Mouse (Mus musculus) liver, embryonic 12.5 days (tissue): ENCODE measurements around the gene Ppp2r2c. TPM values are rescaled to one million over a fixed set of nuclear protein-coding genes. Genes with fewer than 3 reads are reported as not detected.

Experiments
- ATAC-seq: fragments of 200-750 bp; cut with Nextera tagmentation; 2 replicates; pipeline ENCODE4 v1.8.0; 2017; ENCODE audit warnings: moderate number of reproducible peaks, mild to moderate bottlenecking, moderate library complexity
- H3K27ac ChIP-seq: fragments of 300-500 bp; sonication (generic); 2 replicates; pipeline ENCODE4 v1.5.1; 2016; ENCODE audit warnings: mild to moderate bottlenecking
- H3K27me3 ChIP-seq: fragments of 300-500 bp; sonication (generic); replicated peaks from 2 replicates; pipeline ENCODE4 v1.6.1; 2016; ENCODE audit warnings: mild to moderate bottlenecking, moderate library complexity
- H3K36me3 ChIP-seq: fragments of 300-500 bp; sonication (generic); 2 replicates; pipeline ENCODE4 v1.6.1; 2016; ENCODE audit warnings: mild to moderate bottlenecking, moderate library complexity
- H3K4me1 ChIP-seq: fragments of 300-500 bp; sonication (generic); 2 replicates; pipeline ENCODE4 v1.6.1; 2016
- H3K4me2 ChIP-seq: fragments of 300-500 bp; sonication (generic); 2 replicates; pipeline ENCODE4 v1.6.1; 2016; ENCODE audit warnings: mild to moderate bottlenecking, moderate library complexity
- H3K4me3 ChIP-seq: fragments of 300-500 bp; sonication (generic); 2 replicates; pipeline ENCODE4 v1.5.1; 2016; ENCODE audit warnings: mild to moderate bottlenecking, moderate library complexity
- H3K9ac ChIP-seq: fragments of 300-500 bp; sonication (generic); 2 replicates; pipeline ENCODE4 v1.6.1; 2016; ENCODE audit warnings: mild to moderate bottlenecking, moderate library complexity
- H3K9me3 ChIP-seq: fragments of 300-500 bp; sonication (generic); replicated peaks from 2 replicates; pipeline ENCODE4 v1.6.1; 2016; ENCODE audit warnings: mild to moderate bottlenecking, moderate library complexity
- WGBS: fragments of 180-500 bp; shearing (Covaris S2); methylation state at CpG from one replicate; pipeline ENCODE4 v1.1.7; 2016; ENCODE audit not compliant: insufficient replicate concordance; 5-methylcytosine and 5-hydroxymethylcytosine counted together
- polyA plus RNA-seq: library from polyadenylated mRNA; unstranded; fragments of >200 nt; fragmentation: Nextera tagmentation; extraction: Ambion mirVana; gene quantifications from 2 replicates; pipeline ENCODE4 v1.2.1, GENCODE M21; 2016

The Ppp2r2c gene
- polyA plus RNA-seq, 1 experiment from 2014 or later = 0.08 TPM

GRCm38 (mm10) chr5:36977809-36978208 is 109.5 kb downstream of the Ppp2r2c start:
- Histone ChIP-seq H3K4me2 (no peak overlapping the region), H3K9me3 (no peaks in the 10 kb centered on the region), H3K9ac (no peak overlapping the region), H3K4me1 (no peaks in the 10 kb centered on the region), H3K4me3 (no peak overlapping the region), H3K27me3 (no peaks in the 10 kb centered on the region), H3K27ac (no peak overlapping the region), H3K36me3 (no peaks in the 10 kb centered on the region)
- ATAC-seq = no peak
- 63% methylated on average over 9 of the region's 9 CpGs for WGBS

GRCm38 (mm10) chr5:36979001-36979400 is 110.7 kb downstream of the Ppp2r2c start:
- H3K27me3 ChIP-seq = no peaks in the 10 kb centered on the region
- no peak overlapping the region for H3K4me2 ChIP-seq
- 65% methylated on average over 8 of the region's 8 CpGs for WGBS
- no peak for ATAC-seq
- no peaks in the 10 kb centered on the region for H3K4me1 ChIP-seq
- H3K9me3 ChIP-seq = no peaks in the 10 kb centered on the region
- no peak overlapping the region for H3K27ac ChIP-seq
- no peak overlapping the region for H3K4me3 ChIP-seq
- no peak overlapping the region for H3K9ac ChIP-seq
- no peaks in the 10 kb centered on the region for H3K36me3 ChIP-seq

- Histone ChIP-seq H3K9ac (no peak overlapping the region), H3K4me3 (no peak overlapping the region), H3K36me3 (no peaks in the 10 kb centered on the region), H3K4me2 (no peak overlapping the region), H3K27ac (no peak overlapping the region), H3K27me3 (no peaks in the 10 kb centered on the region), H3K4me1 (no peaks in the 10 kb centered on the region), H3K9me3 (no peaks in the 10 kb centered on the region)
- 60% methylated on average over 7 of the region's 7 CpGs for whole genome bisulfite sequencing
- no peak for ATAC-seq
Measured at GRCm38 (mm10) chr5:36979631-36980030, 111.3 kb downstream of the Ppp2r2c start.

- H3K36me3 ChIP-seq = no peaks in the 10 kb centered on the region
- H3K27me3 ChIP-seq = peaks cover 8% of the 10 kb centered on the region
- no peak for ATAC-seq
- H3K4me3 ChIP-seq = no peak overlapping the region
- no peak overlapping the region for H3K27ac ChIP-seq
- H3K9me3 ChIP-seq = no peaks in the 10 kb centered on the region
- no peak overlapping the region for H3K9ac ChIP-seq
- no peaks in the 10 kb centered on the region for H3K4me1 ChIP-seq
- 79% methylated on average over 4 of the region's 4 CpGs for WGBS
- H3K4me2 ChIP-seq = no peak overlapping the region
Measured at GRCm38 (mm10) chr5:36982271-36982670, 114.0 kb downstream of the Ppp2r2c start.

- H3K4me2 ChIP-seq = no peak overlapping the region
- no peak for ATAC-seq
- H3K4me3 ChIP-seq = no peak overlapping the region
- WGBS = 46% methylated on average over 1 of the region's 1 CpGs
- H3K4me1 ChIP-seq = peaks cover 13% of the 10 kb centered on the region
- H3K9ac ChIP-seq = no peak overlapping the region
- H3K27ac ChIP-seq = no peak overlapping the region
- no peaks in the 10 kb centered on the region for H3K36me3 ChIP-seq
- H3K27me3 ChIP-seq = peaks cover 32% of the 10 kb centered on the region
- no peaks in the 10 kb centered on the region for H3K9me3 ChIP-seq
Measured at GRCm38 (mm10) chr5:36986617-36987016, 118.3 kb downstream of the Ppp2r2c start.

GRCm38 (mm10) chr5:36988124-36988780 is 119.9 kb downstream of the Ppp2r2c start:
- WGBS = 13% methylated on average over 24 of the region's 24 CpGs
- Histone ChIP-seq H3K4me2 (peak overlapping the region; percentile 74), H3K9me3 (no peaks in the 10 kb centered on the region), H3K36me3 (no peaks in the 10 kb centered on the region), H3K27ac (no peak overlapping the region), H3K4me1 (peaks cover 13% of the 10 kb centered on the region), H3K9ac (peak overlapping the region; percentile 38), H3K27me3 (peaks cover 32% of the 10 kb centered on the region), H3K4me3 (peak overlapping the region; percentile 52)
- peak; percentile 18; the same call in 1 of the 2 replicates for ATAC-seq

GRCm38 (mm10) chr5:36988781-36989624 is 120.7 kb downstream of the Ppp2r2c start, which contains the start of gene Wfs1:
Gene Wfs1 (minus strand): TSS chr5:36989205.
- Histone ChIP-seq H3K27ac (no peak within 1 kb of the TSS), H3K9ac (peak within 1 kb of the TSS; percentile 38), H3K4me1 (peaks cover 13% of the 10 kb centered on the region), H3K36me3 (no peaks in the 10 kb centered on the region), H3K4me2 (peak within 1 kb of the TSS; percentile 74), H3K9me3 (no peaks in the 10 kb centered on the region), H3K4me3 (peak within 1 kb of the TSS; percentile 52), H3K27me3 (peaks cover 32% of the 10 kb centered on the region)
- under 1% methylated on average over 60 of the region's 60 CpGs for WGBS
- ATAC-seq = peak; percentile 90

GRCm38 (mm10) chr5:36989625-36989977 is 121.3 kb downstream of the Ppp2r2c start:
- H3K27me3 ChIP-seq = peaks cover 32% of the 10 kb centered on the region
- H3K27ac ChIP-seq = no peak overlapping the region
- no peak overlapping the region for H3K4me3 ChIP-seq
- no peak overlapping the region for H3K9ac ChIP-seq
- no peaks in the 10 kb centered on the region for H3K9me3 ChIP-seq
- peak overlapping the region; percentile 74 for H3K4me2 ChIP-seq
- no peak for ATAC-seq
- WGBS = 7% methylated on average over 3 of the region's 3 CpGs
- H3K4me1 ChIP-seq = peaks cover 13% of the 10 kb centered on the region
- H3K36me3 ChIP-seq = no peaks in the 10 kb centered on the region

GRCm38 (mm10) chr5:36990196-36990595 is 121.9 kb downstream of the Ppp2r2c start:
- ATAC-seq = no peak
- Histone ChIP-seq H3K27ac (no peak overlapping the region), H3K4me2 (no peak overlapping the region), H3K9ac (no peak overlapping the region), H3K9me3 (no peaks in the 10 kb centered on the region), H3K36me3 (no peaks in the 10 kb centered on the region), H3K27me3 (peaks cover 32% of the 10 kb centered on the region), H3K4me3 (no peak overlapping the region), H3K4me1 (peaks cover 13% of the 10 kb centered on the region)
- 53% methylated on average over 3 of the region's 3 CpGs for WGBS

- Histone ChIP-seq H3K9me3 (no peaks in the 10 kb centered on the region), H3K27ac (no peak overlapping the region), H3K36me3 (no peaks in the 10 kb centered on the region), H3K9ac (no peak overlapping the region), H3K4me3 (no peak overlapping the region), H3K4me1 (peaks cover 13% of the 10 kb centered on the region), H3K4me2 (no peak overlapping the region), H3K27me3 (peaks cover 32% of the 10 kb centered on the region)
- 59% methylated on average over 3 of the region's 3 CpGs for WGBS
- no peak for ATAC-seq
Measured at GRCm38 (mm10) chr5:36990631-36991350, 122.5 kb downstream of the Ppp2r2c start.

GRCm38 (mm10) chr5:36996410-36996809 is 128.1 kb downstream of the Ppp2r2c start:
- Histone ChIP-seq H3K4me2 (no peak overlapping the region), H3K27ac (no peak overlapping the region), H3K9ac (no peak overlapping the region), H3K27me3 (peaks cover 10% of the 10 kb centered on the region; the same call in 1 of the 2 replicates), H3K36me3 (no peaks in the 10 kb centered on the region), H3K4me3 (no peak overlapping the region), H3K9me3 (no peaks in the 10 kb centered on the region), H3K4me1 (no peaks in the 10 kb centered on the region)
- ATAC-seq = no peak
- 77% methylated on average over 14 of the region's 14 CpGs for WGBS

- H3K9ac ChIP-seq = no peak overlapping the region
- H3K27me3 ChIP-seq = peaks cover 10% of the 10 kb centered on the region; the same call in 1 of the 2 replicates
- no peak for ATAC-seq
- 24% methylated on average over 5 of the region's 5 CpGs for WGBS
- no peaks in the 10 kb centered on the region for H3K9me3 ChIP-seq
- H3K27ac ChIP-seq = no peak overlapping the region
- no peaks in the 10 kb centered on the region for H3K4me1 ChIP-seq
- no peaks in the 10 kb centered on the region for H3K36me3 ChIP-seq
- H3K4me3 ChIP-seq = no peak overlapping the region
- no peak overlapping the region for H3K4me2 ChIP-seq
Measured at GRCm38 (mm10) chr5:36997996-36998395, 129.7 kb downstream of the Ppp2r2c start.
